Mouse (Mus musculus) forelimb bud, embryonic 11.5 days (tissue): ENCODE results near the gene Bok.

Experiments used
- DNase-seq: peaks from one replicate; pipeline ENCODE4 v3.0.0-alpha.2; 2012; ENCODE audit warnings: low read depth, low spot score

The Bok gene

GRCm38 (mm10) chr1:93742910-93743309 lies 57.5 kb downstream of the Bok start:
- no peak for DNase-seq
